Mouse (Mus musculus): ENCODE results near the gene Bcas1. TPM values are rescaled to one million over a fixed set of nuclear protein-coding genes. Genes with fewer than 3 reads are reported as not detected.

Bcas1 gene
- polyA plus RNA-seq, 1 experiment, result 0.32 TPM

GRCm38 (mm10) chr2:170341179-170341578, 86.5 kb downstream of the Bcas1 start:
- H3K36me3 ChIP-seq (ENCODE audit: control insufficient read depth, insufficient read depth, low read length), result no peaks in the 10 kb centered on the region
- H3K4me3 ChIP-seq (ENCODE audit: control insufficient read depth, insufficient read depth, low read length), result no peak overlapping the region
- H3K27me3 ChIP-seq (ENCODE audit: control insufficient read depth, insufficient read depth, low read length), result no peaks in the 10 kb centered on the region
- DNase-seq, result no peak
- H3K4me1 ChIP-seq (replicated peaks; ENCODE audit: control insufficient read depth, insufficient read depth, low read length), result peaks cover 33% of the 10 kb centered on the region
- 93% methylated on average over 8 of the region's 8 CpGs for WGBS
- H3K27ac ChIP-seq (ENCODE audit: control insufficient read depth, insufficient read depth, low read length), result no peak overlapping the region
- no peak for TF ChIP-seq POLR2A (IDR thresholded peaks at IDR 0.05; ENCODE audit: control insufficient read depth, extremely low read depth, insufficient read depth, low read length, poor library complexity)
- no peak for TF ChIP-seq CTCF (IDR thresholded peaks at IDR 0.05; ENCODE audit: borderline replicate concordance, control insufficient read depth, extremely low read depth, insufficient read depth, low read length, poor library complexity)

GRCm38 (mm10) chr2:170336266-170336760, 91.3 kb downstream of the Bcas1 start:
- Histone ChIP-seq H3K36me3 (ENCODE audit: control insufficient read depth, insufficient read depth, low read length) (no peaks in the 10 kb centered on the region), H3K27ac (ENCODE audit: control insufficient read depth, insufficient read depth, low read length) (no peak overlapping the region), H3K4me3 (ENCODE audit: control insufficient read depth, insufficient read depth, low read length) (no peak overlapping the region), H3K4me1 (replicated peaks; ENCODE audit: control insufficient read depth, insufficient read depth, low read length) (peaks cover 11% of the 10 kb centered on the region), H3K27me3 (ENCODE audit: control insufficient read depth, insufficient read depth, low read length) (no peaks in the 10 kb centered on the region)
- no peak for TF ChIP-seq POLR2A (IDR thresholded peaks at IDR 0.05; ENCODE audit: control insufficient read depth, extremely low read depth, insufficient read depth, low read length, poor library complexity)
- no peak for TF ChIP-seq CTCF (IDR thresholded peaks at IDR 0.05; ENCODE audit: borderline replicate concordance, control insufficient read depth, extremely low read depth, insufficient read depth, low read length, poor library complexity)
- DNase-seq, result no peak
- 6% methylated on average over 9 of the region's 9 CpGs for WGBS

DNA sequence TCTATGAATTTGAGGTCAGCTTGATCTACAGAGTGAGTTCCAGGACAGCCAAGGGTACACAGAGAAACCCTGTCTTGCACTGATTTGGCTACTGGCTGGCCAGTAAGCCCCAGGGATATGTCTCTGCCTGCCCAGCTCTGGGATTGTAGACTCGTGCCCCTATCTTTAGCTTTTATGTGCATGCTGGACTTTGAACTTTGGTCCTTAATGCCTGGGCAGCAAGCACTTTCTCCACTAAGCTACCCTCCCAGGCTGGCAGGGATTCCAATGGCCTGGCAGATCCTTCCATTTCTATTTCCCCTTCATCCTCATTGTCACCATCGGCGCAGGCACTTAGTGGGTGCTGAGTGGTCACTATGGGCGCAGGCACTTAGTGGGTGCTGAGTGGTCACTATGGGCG, 92.5 kb downstream of the Bcas1 start:
- Histone ChIP-seq H3K4me1 (replicated peaks; ENCODE audit: control insufficient read depth, insufficient read depth, low read length) (peaks cover 11% of the 10 kb centered on the region), H3K4me3 (ENCODE audit: control insufficient read depth, insufficient read depth, low read length) (no peak overlapping the region), H3K27me3 (ENCODE audit: control insufficient read depth, insufficient read depth, low read length) (no peaks in the 10 kb centered on the region), H3K36me3 (ENCODE audit: control insufficient read depth, insufficient read depth, low read length) (no peaks in the 10 kb centered on the region), H3K27ac (ENCODE audit: control insufficient read depth, insufficient read depth, low read length) (no peak overlapping the region)
- DNase-seq, result no peak
- 98% methylated on average over 5 of the region's 5 CpGs for WGBS
- no peak for TF ChIP-seq CTCF (IDR thresholded peaks at IDR 0.05; ENCODE audit: borderline replicate concordance, control insufficient read depth, extremely low read depth, insufficient read depth, low read length, poor library complexity)
- TF ChIP-seq POLR2A (IDR thresholded peaks at IDR 0.05; ENCODE audit: control insufficient read depth, extremely low read depth, insufficient read depth, low read length, poor library complexity), result no peak

- no peaks in the 10 kb centered on the region for H3K27me3 ChIP-seq (ENCODE audit: control insufficient read depth, insufficient read depth, low read length)
- no peak overlapping the region for H3K27ac ChIP-seq (ENCODE audit: control insufficient read depth, insufficient read depth, low read length)
- H3K4me1 ChIP-seq (replicated peaks; ENCODE audit: control insufficient read depth, insufficient read depth, low read length), result peaks cover 15% of the 10 kb centered on the region
- H3K36me3 ChIP-seq (ENCODE audit: control insufficient read depth, insufficient read depth, low read length), result no peaks in the 10 kb centered on the region
- H3K4me3 ChIP-seq (ENCODE audit: control insufficient read depth, insufficient read depth, low read length), result no peak overlapping the region
- WGBS, result 8% methylated on average over 2 of the region's 2 CpGs
- DNase-seq, result no peak
- TF ChIP-seq POLR2A (IDR thresholded peaks at IDR 0.05; ENCODE audit: control insufficient read depth, extremely low read depth, insufficient read depth, low read length, poor library complexity), result no peak
Observed at GRCm38 (mm10) chr2:170331870-170332269, 95.8 kb downstream of the Bcas1 start.

DNA sequence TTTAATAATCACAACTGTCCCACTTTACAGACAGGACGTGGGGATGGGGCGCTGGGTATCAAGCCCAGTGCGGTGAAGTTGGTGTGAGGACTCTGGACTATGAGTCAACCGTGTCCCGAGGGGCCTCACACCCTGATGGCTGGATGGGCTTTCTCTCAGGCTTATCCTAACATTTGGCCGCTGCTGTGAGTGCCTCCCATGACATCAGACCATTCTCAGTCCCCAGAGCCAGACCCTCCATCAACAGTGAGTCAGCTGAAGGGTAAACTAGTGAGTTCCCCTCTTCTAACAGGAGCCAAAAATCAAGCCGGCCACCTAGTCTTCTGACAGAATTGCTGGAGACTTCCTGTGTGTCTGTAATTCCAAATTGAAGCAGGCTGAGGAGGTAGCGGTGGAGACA, 97.2 kb downstream of the Bcas1 start:
- H3K27ac ChIP-seq (ENCODE audit: control insufficient read depth, insufficient read depth, low read length), result no peak overlapping the region
- TF ChIP-seq CTCF (IDR thresholded peaks at IDR 0.05; ENCODE audit: borderline replicate concordance, control insufficient read depth, extremely low read depth, insufficient read depth, low read length, poor library complexity) (no peak), POLR2A (IDR thresholded peaks at IDR 0.05; ENCODE audit: control insufficient read depth, extremely low read depth, insufficient read depth, low read length, poor library complexity) (no peak)
- H3K4me3 ChIP-seq (ENCODE audit: control insufficient read depth, insufficient read depth, low read length), result no peak overlapping the region
- H3K4me1 ChIP-seq (replicated peaks; ENCODE audit: control insufficient read depth, insufficient read depth, low read length), result peaks cover 9% of the 10 kb centered on the region
- no peak for DNase-seq
- 83% methylated on average over 8 of the region's 8 CpGs for WGBS
- H3K27me3 ChIP-seq (ENCODE audit: control insufficient read depth, insufficient read depth, low read length), result no peaks in the 10 kb centered on the region
- no peaks in the 10 kb centered on the region for H3K36me3 ChIP-seq (ENCODE audit: control insufficient read depth, insufficient read depth, low read length)

DNA sequence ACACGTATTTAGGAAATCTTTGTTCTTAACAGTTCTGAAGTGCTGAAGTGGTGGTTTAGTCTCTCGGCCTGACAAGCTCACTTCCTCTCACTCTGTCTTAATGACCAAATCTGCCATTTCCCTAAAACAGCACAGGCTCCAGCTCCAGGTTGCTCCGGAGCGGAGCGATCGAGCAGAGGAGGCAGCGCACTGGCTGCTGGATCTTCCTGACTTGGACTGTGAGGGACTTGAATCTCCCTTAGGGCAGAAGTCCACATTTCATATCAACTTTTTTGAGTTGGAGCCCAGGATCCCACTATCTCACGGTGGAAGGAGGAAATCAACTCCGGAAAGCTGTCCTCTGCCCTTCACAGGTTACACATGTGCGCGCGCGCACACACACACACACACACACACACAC, 97.7 kb downstream of the Bcas1 start:
- Histone ChIP-seq H3K27ac (ENCODE audit: control insufficient read depth, insufficient read depth, low read length) (no peak overlapping the region), H3K4me3 (ENCODE audit: control insufficient read depth, insufficient read depth, low read length) (no peak overlapping the region), H3K4me1 (replicated peaks; ENCODE audit: control insufficient read depth, insufficient read depth, low read length) (peaks cover 9% of the 10 kb centered on the region), H3K27me3 (ENCODE audit: control insufficient read depth, insufficient read depth, low read length) (no peaks in the 10 kb centered on the region), H3K36me3 (ENCODE audit: control insufficient read depth, insufficient read depth, low read length) (no peaks in the 10 kb centered on the region)
- WGBS, result 68% methylated on average over 13 of the region's 13 CpGs
- no peak for DNase-seq
- no peak for TF ChIP-seq CTCF (IDR thresholded peaks at IDR 0.05; ENCODE audit: borderline replicate concordance, control insufficient read depth, extremely low read depth, insufficient read depth, low read length, poor library complexity)
- TF ChIP-seq POLR2A (IDR thresholded peaks at IDR 0.05; ENCODE audit: control insufficient read depth, extremely low read depth, insufficient read depth, low read length, poor library complexity), result no peak

GRCm38 (mm10) chr2:170323925-170324347, 103.7 kb downstream of the Bcas1 start:
- DNase-seq, result peak; percentile 37
- H3K4me1 ChIP-seq (replicated peaks; ENCODE audit: control insufficient read depth, insufficient read depth, low read length), result peaks cover 4% of the 10 kb centered on the region
- H3K36me3 ChIP-seq (ENCODE audit: control insufficient read depth, insufficient read depth, low read length), result no peaks in the 10 kb centered on the region
- no peak overlapping the region for H3K4me3 ChIP-seq (ENCODE audit: control insufficient read depth, insufficient read depth, low read length)
- TF ChIP-seq CTCF (IDR thresholded peaks at IDR 0.05; ENCODE audit: borderline replicate concordance, control insufficient read depth, extremely low read depth, insufficient read depth, low read length, poor library complexity) (no peak), POLR2A (IDR thresholded peaks at IDR 0.05; ENCODE audit: control insufficient read depth, extremely low read depth, insufficient read depth, low read length, poor library complexity) (no peak)
- no peaks in the 10 kb centered on the region; the same call in 1 of the 2 replicates for H3K27me3 ChIP-seq (ENCODE audit: control insufficient read depth, insufficient read depth, low read length)
- no peak overlapping the region for H3K27ac ChIP-seq (ENCODE audit: control insufficient read depth, insufficient read depth, low read length)
- WGBS, result 25% methylated on average over 19 of the region's 19 CpGs

All from thymus, adult 2 months (tissue).